Mouse (Mus musculus): ENCODE results near the gene Pxt1.

- TF ChIP-seq POLR2A (IDR thresholded peaks at IDR 0.05; ENCODE audit: low read depth, low read length), result no peak
- TF ChIP-seq CTCF (IDR thresholded peaks at IDR 0.05; ENCODE audit: borderline replicate concordance, insufficient read depth, low read length), result peak; percentile 40; the same call in 1 of the 2 replicates
These were observed 17.3 kb downstream of the Pxt1 start for GRCm38 (mm10) chr17:28926380-28926779.

Measured in embryonic fibroblast, embryonic 13.5 days (primary cell).